In the genomic region with DNA sequence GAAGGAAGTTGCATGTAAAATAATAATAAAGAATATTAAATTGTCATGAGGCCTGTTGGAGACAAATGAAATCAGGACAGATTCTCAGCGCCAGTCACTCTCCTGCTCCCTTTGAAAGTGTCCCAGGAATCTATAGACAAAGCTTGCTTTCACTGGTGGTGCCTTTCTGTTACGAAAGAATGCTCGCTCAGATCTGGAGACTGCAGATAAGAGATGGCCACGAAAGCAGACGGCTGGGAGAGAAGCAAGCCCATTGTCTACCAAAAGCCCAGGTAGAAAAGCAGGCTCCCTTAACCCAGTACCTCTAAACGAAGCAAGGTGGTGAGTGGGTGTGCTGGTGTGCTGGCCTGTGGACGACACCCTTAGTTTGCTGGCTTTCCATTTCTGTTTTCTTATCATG, we compare ENCODE assay signal across 16 mouse cellular contexts.
"Had no signal": no experiment of that assay in that cellular context is flagged by ENCODE, and none has a peak within 500 bp of the region (broad histone marks: within the 10 kb centered on the region; RNA-seq: fewer than 3 reads in every experiment).

No protein-coding gene starts in this region.

- H3K36me3 ChIP-seq: limb, embryonic 15.5 days; liver, embryonic 12.5 days; midbrain, embryonic 12.5 days; neural tube, embryonic 15.5 days had no signal

- H3K27me3 ChIP-seq: limb, embryonic 15.5 days; liver, embryonic 12.5 days; megakaryocyte, embryonic 14.5 days; midbrain, embryonic 12.5 days; neural tube, embryonic 15.5 days had no signal

- DNase-seq: kidney, adult 9 months; kidney, postnatal 36 days; lung, embryonic 14.5 days; lung, postnatal 10 days; lung, postnatal 4 days; right cerebral cortex, postnatal 4 days; spleen, adult 18-20 months; thymus, adult 18-20 months; thymus, postnatal 14 days had no signal

- ATAC-seq: liver, embryonic 12.5 days; midbrain, embryonic 16.5 days had no signal

- H3K4me3 ChIP-seq: limb, embryonic 15.5 days; liver, embryonic 12.5 days; megakaryocyte, embryonic 14.5 days; midbrain, embryonic 12.5 days; neural tube, embryonic 15.5 days had no signal

- H3K4me2 ChIP-seq: limb, embryonic 15.5 days; liver, embryonic 12.5 days; lung, embryonic 14.5 days; midbrain, embryonic 12.5 days; neural tube, embryonic 15.5 days had no signal

- H3K27ac ChIP-seq: kidney, postnatal 0 days; limb, embryonic 15.5 days; liver, embryonic 12.5 days; midbrain, embryonic 12.5 days; neural tube, embryonic 15.5 days had no signal

- H3K9me3 ChIP-seq: limb, embryonic 15.5 days; liver, embryonic 12.5 days; megakaryocyte, embryonic 14.5 days; midbrain, embryonic 12.5 days; neural tube, embryonic 15.5 days had no signal

- H3K9ac ChIP-seq: limb, embryonic 15.5 days; liver, embryonic 12.5 days; lung, embryonic 14.5 days; midbrain, embryonic 12.5 days; neural tube, embryonic 15.5 days had no signal

- H3K4me1 ChIP-seq: limb, embryonic 15.5 days; liver, embryonic 12.5 days; megakaryocyte, embryonic 14.5 days; midbrain, embryonic 12.5 days; neural tube, embryonic 15.5 days had no signal
